Mouse (Mus musculus) cerebellum, adult 8-10 months (tissue): ENCODE data around the gene Slc2a13.
A peak's percentile ranks its signal among the peaks of the same experiment; 100 is the strongest.

ENCODE experiments used
- DNase-seq: peaks from one replicate; pipeline ENCODE4 v3.0.0; 2022

The Slc2a13 gene

DNA sequence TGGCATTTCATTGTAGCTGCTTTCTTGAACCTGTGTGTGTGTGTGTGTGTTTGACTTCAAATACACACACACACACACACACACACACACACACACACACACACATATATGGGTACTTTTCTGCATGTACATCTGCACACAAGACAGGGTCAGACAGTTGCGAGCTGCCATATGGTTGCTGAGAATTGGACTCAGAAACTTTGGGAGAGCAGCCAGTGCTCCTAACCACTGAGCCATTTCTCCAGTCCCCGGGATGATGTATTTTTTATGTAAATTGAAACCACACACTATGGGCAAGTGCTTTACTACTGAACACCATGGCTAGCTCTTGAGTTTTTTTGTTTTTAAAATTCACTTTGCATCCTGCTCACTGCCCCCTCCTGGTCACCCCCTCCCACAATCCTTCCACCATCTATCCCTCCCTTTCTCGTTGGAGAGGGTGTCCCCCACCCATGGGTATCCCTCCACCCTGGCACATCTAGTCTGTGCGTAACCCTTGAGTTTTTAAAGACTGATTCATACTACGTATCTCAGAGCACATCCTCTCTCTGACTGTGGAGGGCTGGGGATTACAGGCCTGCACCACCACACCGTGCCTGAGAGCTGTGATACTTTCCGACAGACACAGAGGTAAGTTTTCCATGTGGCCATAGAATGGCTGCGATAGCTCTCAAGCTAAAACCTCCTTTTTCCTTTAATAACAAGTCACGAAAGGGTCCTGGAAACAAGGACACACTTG, 200.4 kb downstream of the Slc2a13 start:
- no peak for DNase-seq

DNA sequence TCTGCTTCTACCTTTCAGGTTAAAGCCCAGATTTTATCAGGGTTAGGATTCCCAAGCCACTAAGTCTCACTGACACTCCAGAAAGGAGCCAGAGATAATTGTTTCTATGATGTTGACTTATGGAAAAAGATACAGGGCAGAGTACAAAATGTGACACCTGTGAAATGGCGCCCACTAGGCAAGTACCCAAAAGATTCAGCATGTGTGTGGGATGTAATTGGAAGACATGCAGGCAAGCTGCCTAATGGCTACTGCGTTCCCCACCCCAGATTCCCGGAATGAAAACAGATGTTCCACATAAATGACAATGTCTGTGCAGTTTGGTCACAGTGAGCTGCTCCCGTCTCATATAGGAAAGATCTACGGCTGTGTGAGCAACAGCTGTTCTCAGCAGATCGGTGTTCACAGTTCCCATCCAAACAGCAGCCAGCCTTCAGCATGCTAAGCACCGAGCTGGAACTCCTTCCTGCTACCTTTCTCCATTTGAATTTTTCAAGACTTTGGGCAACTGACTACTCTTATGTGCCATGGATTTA, 201.1 kb downstream of the Slc2a13 start:
- DNase-seq, result no peak

DNA sequence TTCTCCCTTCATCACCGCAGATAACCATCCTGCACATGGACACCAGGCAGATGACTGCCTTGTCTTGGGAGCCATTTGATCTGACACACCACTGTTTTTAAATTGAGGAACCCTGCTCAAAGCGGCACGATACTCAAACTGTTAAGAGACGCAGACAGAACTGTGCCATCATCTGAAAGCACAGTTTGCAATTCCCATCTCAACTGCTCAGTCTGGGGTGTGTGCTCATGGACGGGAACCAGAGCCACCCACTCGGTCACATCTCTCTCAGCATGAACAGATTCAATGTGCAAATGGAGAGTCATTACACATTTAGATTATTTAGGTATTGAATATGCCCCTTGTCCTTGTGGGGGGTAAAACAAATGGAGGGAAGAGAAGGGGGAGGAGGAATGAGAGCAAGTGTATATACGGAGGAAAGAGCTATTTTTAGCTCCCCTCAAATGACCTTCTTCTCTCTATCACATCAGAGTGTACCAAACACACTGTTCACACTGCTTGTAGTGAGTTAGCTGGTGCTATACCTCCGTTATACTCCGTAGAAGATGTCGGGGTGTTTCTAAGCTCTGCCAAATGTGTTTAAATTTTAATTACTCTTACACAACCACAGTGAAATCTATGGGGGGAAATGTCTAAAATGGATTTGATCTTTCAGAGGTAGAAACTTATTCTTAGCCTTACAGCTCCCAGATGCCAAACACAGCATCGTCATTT, 203.2 kb downstream of the Slc2a13 start:
- DNase-seq, result no peak

DNA sequence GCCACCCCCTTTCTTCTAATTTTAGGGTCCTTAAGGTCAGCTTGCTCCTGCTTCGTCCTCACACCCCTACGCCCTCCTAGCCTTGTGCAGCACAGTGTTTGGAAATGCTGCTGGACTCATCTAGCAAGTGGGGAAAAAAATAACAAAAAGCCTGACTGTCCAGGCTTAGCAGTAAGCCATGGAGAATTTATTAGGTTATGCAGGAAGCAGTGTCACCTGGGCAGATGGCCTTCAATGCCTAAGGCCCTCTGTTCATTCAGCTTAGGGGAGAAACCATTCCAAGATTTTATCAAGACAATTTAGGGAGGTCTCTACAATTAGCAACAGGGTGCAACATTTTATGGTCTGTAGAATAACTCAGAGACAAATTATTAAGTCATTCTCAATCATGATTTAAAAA, 212.6 kb downstream of the Slc2a13 start:
- DNase-seq, result no peak

DNA sequence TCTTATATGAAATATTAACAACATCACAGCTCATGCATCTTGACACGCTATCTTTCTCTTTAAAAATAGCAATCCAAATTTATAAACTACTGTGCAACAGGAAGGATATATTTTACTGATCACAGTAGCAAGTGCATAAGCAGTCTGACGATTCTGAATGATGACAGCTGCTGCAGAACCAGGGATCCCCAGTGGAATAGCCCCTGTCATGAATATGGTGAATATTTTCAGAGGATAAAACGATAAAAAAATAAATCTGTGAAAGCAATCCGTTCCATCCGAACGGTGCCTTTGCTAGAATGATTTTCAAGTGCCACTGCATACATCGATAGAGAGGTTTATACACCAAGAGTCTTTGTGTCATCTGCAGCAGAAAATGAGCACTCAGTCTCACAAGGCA, 222.1 kb downstream of the Slc2a13 start:
- no peak for DNase-seq

DNA sequence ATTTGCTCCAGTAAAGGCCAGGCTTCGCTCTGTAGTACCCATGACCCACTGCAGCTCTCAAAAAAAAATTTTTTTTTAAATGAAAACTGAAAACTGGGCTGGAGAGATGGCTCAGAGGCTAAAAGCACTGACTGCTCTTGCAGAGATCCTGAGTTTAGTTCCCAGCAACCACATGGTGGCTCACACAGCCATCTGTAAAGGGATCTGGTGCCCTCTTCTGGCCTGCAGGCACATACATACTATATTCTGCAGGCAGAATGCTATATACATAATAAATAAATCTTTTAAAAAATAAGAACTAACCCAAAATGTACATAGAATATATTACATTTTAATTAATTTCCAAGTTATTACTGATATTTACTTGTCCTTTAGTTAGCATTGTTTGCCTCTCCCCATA, 234.7 kb downstream of the Slc2a13 start:
- no peak for DNase-seq

DNA sequence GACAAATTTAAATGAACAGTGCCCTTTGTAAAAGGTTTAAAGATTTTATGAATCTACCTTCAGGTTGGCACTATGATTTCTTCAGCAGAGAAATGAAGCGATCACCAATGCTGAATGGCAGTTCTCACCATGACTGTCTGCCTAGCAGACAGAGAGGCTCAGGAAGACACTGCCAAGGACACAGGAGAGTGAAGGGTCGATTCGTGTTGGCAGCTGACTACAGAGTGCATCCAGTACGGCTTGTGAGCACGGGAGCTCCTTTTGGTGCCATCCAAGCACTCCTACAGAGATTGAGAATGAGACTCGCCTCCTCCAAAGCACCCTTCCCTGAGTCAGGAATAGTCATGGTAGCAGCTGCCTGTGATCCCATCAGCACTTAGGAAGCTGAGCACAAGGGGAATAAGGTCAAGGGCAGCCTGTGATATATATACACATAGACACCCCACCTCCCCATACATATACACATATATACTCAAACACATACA, 238.6 kb downstream of the Slc2a13 start:
- DNase-seq, result no peak

DNA sequence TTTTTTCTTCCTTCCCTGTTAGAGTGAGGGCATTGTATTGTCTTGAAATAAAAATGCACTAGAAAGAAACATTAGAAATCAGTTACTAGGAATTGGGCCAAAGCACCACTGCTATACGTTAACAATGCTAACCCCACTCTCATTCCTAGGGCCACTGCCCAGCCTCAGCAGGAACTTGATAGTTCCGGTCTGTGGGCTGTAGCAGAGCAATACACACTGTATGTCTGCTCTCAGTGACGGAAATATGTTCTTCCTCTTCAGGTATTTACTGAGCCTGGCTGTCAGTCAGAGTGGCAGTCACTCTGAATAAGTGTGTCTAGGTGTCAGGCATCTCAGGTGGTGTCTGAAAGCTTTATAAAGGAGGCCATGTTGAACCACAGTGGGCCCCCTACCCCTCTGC, 245.3 kb downstream of the Slc2a13 start:
- no peak for DNase-seq

DNA sequence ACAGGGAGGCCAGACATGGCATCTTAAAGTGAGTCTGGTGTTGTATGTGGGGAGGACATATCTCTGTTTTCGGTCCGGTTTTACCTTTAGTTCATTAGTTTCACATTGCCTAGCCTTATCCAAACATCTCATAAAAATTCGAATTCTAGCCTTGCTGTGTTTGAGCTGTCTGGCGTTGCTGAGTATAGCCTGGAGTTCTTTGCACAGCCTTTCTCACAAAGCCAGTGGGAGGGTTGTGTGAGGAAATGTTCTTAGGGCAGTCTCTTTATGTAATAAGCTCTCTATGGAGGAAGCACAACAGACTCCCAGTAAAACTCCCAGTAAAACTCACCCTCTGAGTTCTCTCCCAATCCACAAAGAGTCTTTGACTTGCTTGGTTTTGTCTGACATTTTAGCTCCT, 246.0 kb downstream of the Slc2a13 start:
- no peak for DNase-seq

DNA sequence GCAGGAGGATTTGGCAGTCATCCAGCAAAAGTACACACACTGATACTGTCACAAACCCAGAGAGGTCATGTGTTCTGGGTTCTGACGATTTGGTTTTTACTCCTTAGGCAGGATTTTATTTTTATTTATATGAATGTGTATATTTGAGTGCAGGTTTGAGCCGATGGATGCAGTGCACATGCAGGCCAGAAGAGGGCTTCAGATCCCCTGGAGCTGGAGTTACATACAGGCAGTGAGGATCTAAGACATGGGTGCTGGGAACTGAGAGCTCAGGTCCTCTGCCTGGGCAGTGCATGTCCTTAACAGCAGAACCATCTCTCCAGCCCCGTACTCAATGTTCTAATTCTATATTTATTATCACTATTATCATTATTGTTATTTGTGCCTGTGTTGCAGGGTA, 253.7 kb downstream of the Slc2a13 start:
- DNase-seq, result no peak

DNA sequence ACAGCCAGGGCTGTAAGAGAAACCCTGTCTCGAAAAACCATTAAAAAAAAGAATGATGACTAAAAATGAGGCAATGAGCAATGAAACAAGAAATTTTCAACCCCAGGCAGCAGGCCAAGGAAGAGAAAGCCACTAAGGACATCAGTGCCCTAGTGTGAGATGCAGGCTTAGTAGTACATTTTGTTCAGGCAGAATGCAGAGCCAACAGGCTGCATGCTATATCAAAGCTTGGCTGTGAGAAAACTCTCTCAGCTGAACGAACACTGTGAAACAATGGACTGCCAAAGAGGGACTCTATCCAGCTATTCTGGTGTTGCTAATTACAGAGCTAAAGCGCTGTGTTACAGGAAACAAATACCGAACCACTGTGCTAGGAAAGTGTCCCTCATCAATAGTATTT, 256.1 kb downstream of the Slc2a13 start:
- no peak for DNase-seq

DNA sequence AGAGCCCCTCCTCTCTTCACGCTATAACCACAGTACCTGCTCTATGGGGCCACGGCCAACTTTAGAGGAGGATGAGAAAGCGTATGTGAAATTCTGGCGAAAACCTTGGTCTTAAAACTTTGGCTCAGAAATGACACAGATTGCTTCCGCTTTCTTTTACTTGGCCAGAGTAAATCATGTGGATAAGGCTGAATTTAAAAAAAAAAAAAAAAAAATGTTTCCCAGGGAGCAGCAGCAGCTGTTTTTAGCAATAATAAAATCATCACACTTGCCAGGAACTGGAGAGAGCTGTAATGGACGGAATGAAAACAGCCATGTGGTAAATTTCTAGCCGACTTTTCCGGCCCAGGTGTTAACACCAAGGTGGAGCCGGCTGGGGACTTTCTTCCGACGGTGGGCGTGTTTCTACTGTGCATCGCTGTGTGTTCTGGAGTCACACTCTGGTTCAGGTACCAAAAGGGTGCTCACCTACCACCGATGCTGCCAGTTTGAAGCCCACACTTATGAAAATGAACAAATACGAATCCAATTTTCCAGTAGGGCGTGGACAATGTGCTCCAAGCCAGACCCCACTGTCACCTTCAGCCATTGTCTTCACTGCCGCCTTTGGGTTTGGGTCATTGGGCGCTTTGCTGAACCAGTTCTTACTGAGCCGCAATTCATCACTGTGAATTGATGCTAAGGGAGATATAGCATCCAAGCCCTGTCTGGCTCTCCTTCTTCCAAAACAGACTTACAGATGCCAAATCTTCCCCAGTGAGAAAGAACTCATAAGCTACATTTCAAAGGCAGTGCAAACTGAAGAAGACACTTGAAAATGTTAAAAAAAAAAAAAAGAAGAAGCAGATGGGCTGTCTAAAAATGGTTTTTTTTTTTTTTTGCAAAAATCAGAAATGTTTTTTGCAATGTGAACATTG, 258.4 kb downstream of the Slc2a13 start:
- DNase-seq, result no peak

DNA sequence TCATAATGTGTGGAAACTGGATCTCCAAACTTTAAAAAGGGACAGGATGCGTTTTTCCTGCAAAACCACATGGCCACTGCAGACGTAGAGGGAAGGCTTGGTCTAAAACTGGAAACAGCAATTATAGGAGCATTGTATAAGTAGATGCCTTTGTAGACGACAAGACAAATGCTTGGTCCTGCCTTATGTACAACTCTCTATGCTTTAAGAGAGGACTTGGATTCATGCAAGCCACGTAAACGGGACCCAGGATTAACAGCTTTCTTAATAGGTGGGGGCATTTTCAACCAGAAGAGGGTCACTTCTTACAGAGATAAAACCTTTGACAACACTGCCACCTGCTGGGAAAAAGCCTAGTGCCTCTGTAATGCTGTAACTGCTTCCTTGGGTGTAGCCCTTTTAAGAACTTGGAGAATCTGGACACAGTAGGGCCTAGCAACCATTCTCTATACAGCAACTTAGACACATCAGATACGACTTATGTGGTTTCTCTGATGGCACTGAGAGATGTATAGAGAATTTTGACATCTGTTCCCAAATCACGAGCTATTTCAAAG, 268.7 kb downstream of the Slc2a13 start:
- DNase-seq, result no peak

DNA sequence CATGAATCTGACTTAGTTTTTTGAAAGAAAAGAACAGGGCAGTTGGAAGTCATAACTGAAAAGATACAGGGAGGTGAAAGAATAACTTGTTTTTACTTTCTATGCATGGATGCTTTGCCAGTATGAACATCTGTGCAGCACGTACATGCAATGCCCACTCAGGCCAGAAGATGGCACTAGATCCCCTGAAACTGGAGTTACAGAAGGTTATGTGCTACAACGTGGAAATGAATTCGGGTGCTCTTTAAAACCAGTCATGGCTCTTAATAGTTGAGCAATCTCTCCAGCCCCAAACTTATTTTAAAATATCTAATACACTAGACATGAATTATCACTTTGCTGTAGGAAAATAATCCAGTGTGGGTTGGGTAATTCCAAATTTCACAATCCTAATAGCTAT, 271.7 kb downstream of the Slc2a13 start:
- DNase-seq, result peak; percentile 87

DNA sequence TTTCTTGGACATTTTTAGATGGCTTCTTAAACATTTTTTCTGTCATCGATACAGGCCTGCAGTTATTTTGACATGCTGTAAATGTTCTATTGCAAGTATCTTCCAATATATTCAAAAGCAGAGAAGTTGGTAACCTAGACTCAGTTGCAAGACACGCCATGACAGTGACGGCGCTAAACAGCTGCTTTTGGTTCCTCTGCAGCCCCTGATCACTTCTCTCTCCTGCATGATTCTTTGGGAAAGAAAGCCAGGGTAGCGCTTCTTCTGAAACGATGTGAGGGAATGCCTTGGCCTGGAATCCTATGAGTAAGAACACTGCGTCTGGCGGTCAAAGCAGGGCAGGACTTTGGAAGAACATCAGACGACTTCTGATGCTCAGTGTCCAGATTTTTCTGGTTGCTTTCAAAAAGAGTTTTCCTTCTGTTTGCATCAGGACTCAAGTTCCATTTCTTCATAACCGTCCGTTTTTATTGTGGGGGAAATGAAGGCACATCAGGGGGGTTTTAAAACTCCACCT, 273.7 kb downstream of the Slc2a13 start:
- no peak for DNase-seq

DNA sequence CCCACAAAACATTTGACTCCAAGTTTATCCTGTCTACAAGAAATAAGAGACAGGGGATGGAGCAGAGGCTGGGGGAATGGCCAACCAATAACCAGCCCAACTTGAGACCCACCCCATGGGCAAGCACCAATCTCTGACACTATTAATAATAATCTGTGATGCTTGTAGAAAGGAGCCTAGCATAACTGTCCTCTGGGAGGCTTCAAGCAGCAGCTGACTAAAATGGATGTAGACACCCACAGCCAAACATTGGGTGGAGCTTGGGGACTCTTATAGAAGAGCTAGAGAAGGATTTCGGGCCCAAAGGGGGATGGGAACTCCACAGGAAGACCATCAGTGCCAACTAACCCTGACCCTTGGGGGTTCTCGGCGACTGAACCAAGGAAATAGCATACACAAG, 289.6 kb downstream of the Slc2a13 start:
- no peak for DNase-seq

DNA sequence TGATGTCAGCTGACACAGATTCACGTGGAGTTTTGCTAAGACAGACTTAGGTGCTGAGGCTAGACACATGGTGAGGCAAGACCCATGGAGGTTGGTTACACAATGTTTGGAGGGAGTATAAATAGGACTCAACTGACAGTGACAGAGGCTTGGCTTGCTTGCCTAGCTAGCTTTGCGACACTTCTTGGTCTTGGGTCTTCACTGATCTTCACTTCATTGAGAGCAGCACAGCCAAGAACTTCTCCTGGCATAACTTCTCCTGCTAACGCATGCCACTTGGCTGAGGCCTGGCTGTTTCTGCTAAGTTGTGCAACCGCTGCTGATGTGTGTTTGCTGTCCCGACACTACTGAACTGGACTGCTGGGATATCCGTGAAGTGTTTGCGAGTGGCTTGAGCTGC, 290.2 kb downstream of the Slc2a13 start:
- DNase-seq, result no peak

DNA sequence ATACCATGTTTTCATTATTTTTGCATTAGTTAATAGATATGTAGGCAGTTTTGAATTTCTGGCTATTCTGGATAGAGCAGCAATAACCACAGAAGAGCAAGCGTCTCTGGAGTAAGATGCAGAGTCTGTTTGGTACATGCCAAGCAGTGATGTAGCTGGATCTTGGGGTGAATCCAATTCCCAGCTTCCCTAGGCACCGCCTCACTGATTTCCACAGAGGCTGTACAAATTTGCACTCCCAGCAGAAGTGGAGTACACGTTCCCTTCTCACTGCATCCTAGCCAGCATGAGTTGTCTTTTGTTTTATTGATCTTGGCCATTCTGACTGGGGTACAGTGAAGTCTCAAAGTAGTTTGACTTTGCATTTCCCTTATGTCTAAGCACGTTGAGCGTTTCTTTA, 291.5 kb downstream of the Slc2a13 start:
- no peak for DNase-seq

DNA sequence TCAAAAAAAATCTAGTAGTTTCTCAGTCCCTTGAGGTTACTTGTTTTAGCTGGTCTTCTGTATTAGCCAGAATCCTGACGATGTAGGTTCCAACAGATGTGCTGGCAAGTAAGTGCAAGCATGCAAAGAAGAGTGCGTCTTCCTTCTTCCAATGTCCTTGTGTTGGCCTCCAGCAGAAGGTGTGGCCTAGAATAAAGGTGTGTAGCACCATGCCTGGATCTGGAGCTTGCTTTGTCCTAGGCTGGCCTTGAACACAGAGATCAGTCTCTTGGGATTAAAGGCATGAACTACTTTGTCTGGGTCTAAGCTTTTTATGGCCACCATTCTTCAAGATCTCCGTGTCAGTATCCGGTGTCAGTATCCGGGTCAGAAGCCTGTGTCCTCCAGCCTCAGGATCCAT, 293.5 kb downstream of the Slc2a13 start:
- DNase-seq, result no peak

DNA sequence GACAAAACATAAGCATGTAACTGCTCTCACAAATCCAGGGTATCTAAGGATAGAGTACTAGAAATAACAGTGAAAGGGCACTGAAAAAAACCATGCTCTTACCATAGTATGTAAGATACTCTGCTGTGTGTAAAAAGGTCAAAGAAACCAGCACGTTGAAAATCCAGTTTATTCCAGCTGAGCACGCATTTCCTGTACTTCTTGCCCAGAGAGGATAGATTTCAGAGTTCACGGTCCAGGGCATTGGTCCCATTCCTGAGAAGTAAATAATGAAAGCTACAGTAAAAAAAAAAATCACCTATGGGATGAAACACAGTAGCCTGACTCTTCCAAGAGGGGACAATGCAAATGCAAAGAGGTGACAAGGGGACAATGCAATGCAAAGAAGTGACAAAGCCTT, 297.1 kb downstream of the Slc2a13 start:
- no peak for DNase-seq

DNA sequence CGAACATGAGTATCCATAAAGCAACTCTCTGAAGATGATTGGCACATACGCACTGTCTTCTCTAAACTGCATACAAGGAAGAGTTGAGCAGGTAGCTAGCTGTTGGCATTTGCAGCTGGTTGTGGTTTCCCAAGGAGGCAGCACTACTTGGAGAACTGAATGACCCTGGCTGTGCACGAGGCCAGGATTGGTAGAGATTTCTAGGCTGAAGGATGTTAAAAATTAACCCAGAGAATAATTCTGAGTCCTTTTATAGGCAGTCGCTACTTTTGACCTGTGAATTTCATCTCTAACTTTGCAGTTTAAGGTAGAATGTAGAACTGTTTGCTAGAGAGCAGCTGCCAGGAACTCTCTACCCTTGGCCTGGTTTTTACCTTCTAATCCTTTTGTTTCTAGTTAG, 304.5 kb downstream of the Slc2a13 start:
- no peak for DNase-seq

DNA sequence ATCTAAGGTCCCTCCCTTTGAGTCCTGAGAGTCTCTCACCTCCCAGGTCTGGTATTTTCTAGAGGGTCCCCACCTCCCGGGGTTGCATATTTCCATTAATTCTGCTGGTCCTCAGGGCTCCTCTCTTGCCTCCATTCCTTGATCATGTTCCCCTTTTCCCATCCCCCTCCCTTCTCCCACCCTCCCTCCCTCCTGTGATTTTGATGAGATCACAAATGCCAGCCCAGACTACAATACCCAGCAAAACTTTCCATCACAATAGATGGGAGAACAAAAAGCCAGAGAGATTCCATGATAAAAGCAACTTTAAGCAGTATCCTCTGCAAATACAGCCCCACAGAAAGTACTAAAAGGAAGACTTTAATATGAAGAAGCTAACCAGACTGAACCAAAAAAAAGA, 309.1 kb downstream of the Slc2a13 start:
- DNase-seq, result no peak

DNA sequence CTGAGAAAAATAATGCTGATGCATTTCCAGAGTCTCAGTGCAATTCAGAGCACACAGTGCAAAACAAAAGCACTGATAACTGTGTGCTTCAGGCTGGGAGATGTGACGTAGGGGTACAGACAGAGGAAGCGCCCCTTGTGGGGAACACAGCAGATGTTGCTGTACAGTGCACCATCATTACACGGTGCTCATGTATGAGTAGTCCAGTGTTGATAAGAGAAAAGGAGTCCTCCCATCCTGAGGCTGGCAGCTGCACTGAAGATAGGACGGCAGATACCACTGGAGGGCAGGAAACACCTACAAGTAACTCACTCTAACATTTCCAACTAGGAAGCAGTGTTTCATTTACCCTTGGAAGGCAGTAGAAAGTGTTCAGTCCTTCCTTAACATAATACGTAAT, 312.5 kb downstream of the Slc2a13 start:
- DNase-seq, result no peak
